Mouse (Mus musculus) stomach, postnatal 0 days (tissue): ENCODE data around the gene Bri3.

Experiments used
- CTCF ChIP-seq: IDR thresholded peaks from 2 replicates; pipeline ENCODE4 v1.5.1; 2016; ENCODE audit warnings: antibody characterized with exemption, low read depth, mild to moderate bottlenecking, moderate library complexity
- EP300 ChIP-seq: optimal IDR thresholded peaks from 2 replicates; pipeline ENCODE3; 2016; ENCODE audit warnings: antibody characterized with exemption

DNA sequence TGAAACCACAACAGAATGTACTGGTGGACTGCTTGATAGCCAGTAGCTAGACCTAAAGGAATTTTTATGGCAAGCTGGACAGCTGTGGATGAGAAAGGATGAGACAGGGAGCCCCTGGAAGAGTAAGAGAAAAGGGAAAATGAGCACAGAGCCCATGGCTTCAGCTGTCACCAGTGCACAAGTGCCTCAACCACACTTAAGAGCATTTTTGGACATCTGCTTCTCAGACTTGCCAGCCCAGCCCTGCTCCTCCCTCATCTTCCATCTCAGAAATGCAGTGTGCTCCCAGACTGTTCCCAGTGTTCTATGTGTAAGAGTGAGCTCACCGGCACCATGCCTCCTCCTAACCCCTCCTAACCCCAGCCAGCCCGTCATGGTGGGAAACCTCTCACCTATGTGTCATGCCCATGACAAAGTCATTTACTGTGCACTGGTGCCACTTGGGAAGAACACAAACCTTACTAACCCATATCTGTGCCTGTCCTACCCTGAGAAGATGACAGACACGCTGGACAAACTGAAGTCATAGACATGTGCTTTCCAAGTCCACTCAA, 43.1 kb downstream of the Bri3 start:
- TF ChIP-seq CTCF = no peak
- TF ChIP-seq EP300 = no peak
